Mouse (Mus musculus): ENCODE data around the gene Abcg8. TPM values are rescaled to one million over a fixed set of nuclear protein-coding genes. Genes with fewer than 3 reads are reported as not detected.

Abcg8 gene
- polyA plus RNA-seq, 1 experiment, result 0.05 TPM

GRCm38 (mm10) chr17:84693741-84694140 lies 17.6 kb downstream of the Abcg8 start:
- Histone ChIP-seq H3K79me2 (ENCODE audit: control insufficient read depth, insufficient read depth) (no peaks in the 10 kb centered on the region), H3K27me3 (ENCODE audit: control insufficient read depth, insufficient read depth, insufficient read length) (peaks cover 23% of the 10 kb centered on the region), H3K4me2 (ENCODE audit: low read depth) (no peak overlapping the region), H3K36me3 (ENCODE audit: control insufficient read depth, insufficient read depth) (no peaks in the 10 kb centered on the region), H3ac (ENCODE audit: control insufficient read depth, insufficient read length) (no peak overlapping the region), H3K4me3 (no peak overlapping the region)
- TF ChIP-seq E2F4 (IDR thresholded peaks at IDR 0.05; ENCODE audit: insufficient read depth), result no peak
- TF ChIP-seq POLR2AphosphoS2 (IDR thresholded peaks at IDR 0.05; ENCODE audit: insufficient read length, low read depth), result no peak
- no peak for TF ChIP-seq MYOD1 (IDR thresholded peaks at IDR 0.05; ENCODE audit: control insufficient read depth in 1 of 3, insufficient read length in 2 of 3, low read depth in 2 of 3)
- no peak for TF ChIP-seq USF1 (IDR thresholded peaks at IDR 0.05; ENCODE audit: low read depth)
- TF ChIP-seq TCF12 (IDR thresholded peaks at IDR 0.05; ENCODE audit: insufficient read depth, poor library complexity, severe bottlenecking), result no peak
- TF ChIP-seq CEBPB (IDR thresholded peaks at IDR 0.05; ENCODE audit: insufficient read depth, poor library complexity, severe bottlenecking), result no peak
- no peak for TF ChIP-seq MYOG (IDR thresholded peaks at IDR 0.05; ENCODE audit: control insufficient read depth in 1 of 3, insufficient read depth in 1 of 3, insufficient read length in 2 of 3, low read depth in 2 of 3)

- Histone ChIP-seq H3K4me2 (ENCODE audit: low read depth) (no peak overlapping the region), H3K4me3 (no peak overlapping the region), H3K27me3 (ENCODE audit: control insufficient read depth, insufficient read depth, insufficient read length) (peaks cover 23% of the 10 kb centered on the region), H3K36me3 (ENCODE audit: control insufficient read depth, insufficient read depth) (no peaks in the 10 kb centered on the region), H3K79me2 (ENCODE audit: control insufficient read depth, insufficient read depth) (no peaks in the 10 kb centered on the region), H3ac (ENCODE audit: control insufficient read depth, insufficient read length) (no peak overlapping the region)
- TF ChIP-seq E2F4 (IDR thresholded peaks at IDR 0.05; ENCODE audit: insufficient read depth) (no peak), CEBPB (IDR thresholded peaks at IDR 0.05; ENCODE audit: insufficient read depth, poor library complexity, severe bottlenecking) (no peak), TCF12 (IDR thresholded peaks at IDR 0.05; ENCODE audit: insufficient read depth, poor library complexity, severe bottlenecking) (no peak), MYOD1 (IDR thresholded peaks at IDR 0.05; ENCODE audit: control insufficient read depth in 1 of 3, insufficient read length in 2 of 3, low read depth in 2 of 3) (no peak), POLR2AphosphoS2 (IDR thresholded peaks at IDR 0.05; ENCODE audit: insufficient read length, low read depth) (no peak)
Observed at GRCm38 (mm10) chr17:84696537-84696936, 20.4 kb downstream of the Abcg8 start.

GRCm38 (mm10) chr17:84698727-84699126 lies 22.6 kb downstream of the Abcg8 start:
- Histone ChIP-seq H3K27me3 (ENCODE audit: control insufficient read depth, insufficient read depth, insufficient read length) (peaks cover 23% of the 10 kb centered on the region), H3K4me3 (no peak overlapping the region), H3K4me2 (ENCODE audit: low read depth) (no peak overlapping the region), H3K36me3 (ENCODE audit: control insufficient read depth, insufficient read depth) (no peaks in the 10 kb centered on the region), H3ac (ENCODE audit: control insufficient read depth, insufficient read length) (no peak overlapping the region), H3K79me2 (ENCODE audit: control insufficient read depth, insufficient read depth) (no peaks in the 10 kb centered on the region)
- TF ChIP-seq MAX (IDR thresholded peaks at IDR 0.05; ENCODE audit: low read depth) (no peak), USF1 (IDR thresholded peaks at IDR 0.05; ENCODE audit: low read depth) (no peak), POLR2A (IDR thresholded peaks at IDR 0.05; ENCODE audit: insufficient read length, low read depth) (no peak), MYOG (IDR thresholded peaks at IDR 0.05; ENCODE audit: control insufficient read depth in 1 of 3, insufficient read depth in 1 of 3, insufficient read length in 2 of 3, low read depth in 2 of 3) (no peak), MYOD1 (IDR thresholded peaks at IDR 0.05; ENCODE audit: control insufficient read depth in 1 of 3, insufficient read length in 2 of 3, low read depth in 2 of 3) (no peak), TCF12 (IDR thresholded peaks at IDR 0.05; ENCODE audit: insufficient read depth, poor library complexity, severe bottlenecking) (no peak), SRF (IDR thresholded peaks at IDR 0.05; ENCODE audit: control insufficient read depth, insufficient read length, low read depth) (no peak)

- H3K36me3 ChIP-seq (ENCODE audit: control insufficient read depth, insufficient read depth), result peaks cover 30% of the 10 kb centered on the region
- no peaks in the 10 kb centered on the region for H3K27me3 ChIP-seq (ENCODE audit: control insufficient read depth, insufficient read depth, insufficient read length)
- TF ChIP-seq TCF12 (IDR thresholded peaks at IDR 0.05; ENCODE audit: insufficient read depth, poor library complexity, severe bottlenecking), result no peak
- TF ChIP-seq MYOD1 (IDR thresholded peaks at IDR 0.05; ENCODE audit: control insufficient read depth in 1 of 3, insufficient read length in 2 of 3, low read depth in 2 of 3), result no peak
- TF ChIP-seq POLR2AphosphoS2 (IDR thresholded peaks at IDR 0.05; ENCODE audit: insufficient read length, low read depth), result no peak
- no peak for TF ChIP-seq SRF (IDR thresholded peaks at IDR 0.05; ENCODE audit: control insufficient read depth, insufficient read length, low read depth)
- TF ChIP-seq CEBPB (IDR thresholded peaks at IDR 0.05; ENCODE audit: insufficient read depth, poor library complexity, severe bottlenecking), result no peak
- no peak for TF ChIP-seq POLR2A (IDR thresholded peaks at IDR 0.05; ENCODE audit: insufficient read length, low read depth)
- no peak for TF ChIP-seq MAX (IDR thresholded peaks at IDR 0.05; ENCODE audit: low read depth)
- no peak for TF ChIP-seq E2F4 (IDR thresholded peaks at IDR 0.05; ENCODE audit: insufficient read depth)
- TF ChIP-seq USF1 (IDR thresholded peaks at IDR 0.05; ENCODE audit: low read depth), result no peak
- no peak for TF ChIP-seq TCF3 (IDR thresholded peaks at IDR 0.05; ENCODE audit: insufficient read length, low read depth)
- TF ChIP-seq MYOG (IDR thresholded peaks at IDR 0.05; ENCODE audit: control insufficient read depth in 1 of 3, insufficient read depth in 1 of 3, insufficient read length in 2 of 3, low read depth in 2 of 3), result no peak
- TF ChIP-seq REST (IDR thresholded peaks at IDR 0.05; ENCODE audit: insufficient read depth, insufficient read length), result no peak
- no peak overlapping the region for H3K4me2 ChIP-seq (ENCODE audit: low read depth)
- H3ac ChIP-seq (ENCODE audit: control insufficient read depth, insufficient read length), result no peak overlapping the region
- H3K79me2 ChIP-seq (ENCODE audit: control insufficient read depth, insufficient read depth), result no peaks in the 10 kb centered on the region
- no peak overlapping the region for H3K4me3 ChIP-seq
Observed at GRCm38 (mm10) chr17:84707407-84707806, 31.3 kb downstream of the Abcg8 start.

- Histone ChIP-seq H3K36me3 (ENCODE audit: control insufficient read depth, insufficient read depth) (peaks cover 37% of the 10 kb centered on the region), H3K27me3 (ENCODE audit: control insufficient read depth, insufficient read depth, insufficient read length) (no peaks in the 10 kb centered on the region), H3K4me2 (ENCODE audit: low read depth) (no peak overlapping the region), H3K4me3 (no peak overlapping the region), H3K79me2 (ENCODE audit: control insufficient read depth, insufficient read depth) (no peaks in the 10 kb centered on the region), H3ac (ENCODE audit: control insufficient read depth, insufficient read length) (no peak overlapping the region)
- TF ChIP-seq MYOG (IDR thresholded peaks at IDR 0.05; ENCODE audit: control insufficient read depth in 1 of 3, insufficient read depth in 1 of 3, insufficient read length in 2 of 3, low read depth in 2 of 3) (no peak), POLR2AphosphoS2 (IDR thresholded peaks at IDR 0.05; ENCODE audit: insufficient read length, low read depth) (no peak), REST (IDR thresholded peaks at IDR 0.05; ENCODE audit: insufficient read depth, insufficient read length) (no peak), USF1 (IDR thresholded peaks at IDR 0.05; ENCODE audit: low read depth) (no peak), MAX (IDR thresholded peaks at IDR 0.05; ENCODE audit: low read depth) (no peak), POLR2A (IDR thresholded peaks at IDR 0.05; ENCODE audit: insufficient read length, low read depth) (no peak), TCF3 (IDR thresholded peaks at IDR 0.05; ENCODE audit: insufficient read length, low read depth) (no peak), CEBPB (IDR thresholded peaks at IDR 0.05; ENCODE audit: insufficient read depth, poor library complexity, severe bottlenecking) (no peak), MYOD1 (IDR thresholded peaks at IDR 0.05; ENCODE audit: control insufficient read depth in 1 of 3, insufficient read length in 2 of 3, low read depth in 2 of 3) (no peak), SRF (IDR thresholded peaks at IDR 0.05; ENCODE audit: control insufficient read depth, insufficient read length, low read depth) (no peak), TCF12 (IDR thresholded peaks at IDR 0.05; ENCODE audit: insufficient read depth, poor library complexity, severe bottlenecking) (no peak), E2F4 (IDR thresholded peaks at IDR 0.05; ENCODE audit: insufficient read depth) (no peak)
Observed at GRCm38 (mm10) chr17:84708818-84709217, 32.7 kb downstream of the Abcg8 start.

All from myocyte (in vitro differentiated cells).